19 mouse cellular contexts compared by ENCODE assay signal in the genomic region with DNA sequence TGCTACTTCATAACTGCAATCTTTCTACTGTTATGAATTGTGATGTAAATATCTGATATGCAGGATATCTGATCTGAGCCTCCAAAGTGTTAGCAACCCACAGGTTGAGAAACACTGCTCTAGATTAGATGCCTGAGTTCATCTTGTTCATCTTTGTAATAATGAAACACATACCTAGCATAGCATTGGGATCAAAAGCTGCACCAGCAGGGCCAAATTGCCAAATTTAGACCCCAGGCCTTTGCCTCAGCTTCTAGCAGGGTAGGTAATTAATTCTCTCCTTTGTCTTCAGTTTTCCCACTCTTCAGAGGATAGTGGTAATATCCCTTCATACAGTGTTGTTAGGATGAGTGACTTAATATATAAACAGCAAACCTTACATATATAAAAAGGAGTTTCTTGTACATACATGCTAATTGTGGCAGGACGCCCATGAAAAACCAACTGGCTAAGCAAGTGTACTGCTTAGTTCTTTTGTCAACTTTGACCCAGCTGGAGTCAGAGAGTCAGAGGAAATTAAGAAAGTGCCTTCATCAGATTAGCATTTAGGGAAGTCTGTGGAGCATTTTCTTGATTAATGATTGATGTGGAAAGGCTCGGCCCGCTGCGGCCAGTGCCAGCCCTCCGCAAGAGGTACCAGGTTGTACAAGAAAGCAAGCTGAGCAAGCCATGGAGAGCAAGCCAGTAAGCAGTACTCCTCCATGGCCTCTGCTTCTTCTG.
DNase-seq lines count a peak whose midpoint lies in the region; ATAC-seq and TF ChIP-seq lines count a peak whose summit lies in the region.
"Had no signal": no experiment of that assay in that cellular context is flagged by ENCODE, and none has a peak within 500 bp of the region (broad histone marks: within the 10 kb centered on the region; RNA-seq: fewer than 3 reads in every experiment).

No protein-coding gene starts in this region.

- no peak overlapping the region for H3K9ac ChIP-seq in kidney, embryonic 15.5 days
- H3K9ac ChIP-seq: embryonic facial prominence, embryonic 13.5 days; forebrain, embryonic 13.5 days; forebrain, postnatal 0 days; hindbrain, embryonic 12.5 days had no signal

- H3K27ac ChIP-seq in heart, embryonic 10.5 days = no peak overlapping the region
- H3K27ac ChIP-seq in kidney, embryonic 15.5 days = no peak overlapping the region
- H3K27ac ChIP-seq: embryonic facial prominence, embryonic 13.5 days; forebrain, embryonic 13.5 days; hindbrain, embryonic 12.5 days had no signal

- peak; percentile 42 for DNase-seq in heart, adult 11 months
- no peak for DNase-seq in heart, embryonic 10.5 days (ENCODE audit: low spot score)
- DNase-seq in kidney, adult 8-10 months = peak; percentile 61 to 65
- DNase-seq in kidney, postnatal 25 days = peak; percentile 37 to 64
- DNase-seq in lung, adult 2 months = no peak
- DNase-seq: adrenal gland, postnatal 14 days; cerebellum, adult 18-20 months; cerebellum, adult 9-11 months; cerebellum, postnatal 36 days; forebrain, postnatal 0 days; gastrocnemius, postnatal 14 days; heart, postnatal 10 days; heart, postnatal 4 days had no signal

- no peak for ATAC-seq in kidney, embryonic 15.5 days (replicated peaks; ENCODE audit: low FRiP score)
- no peak for ATAC-seq in cerebellum, adult (ENCODE audit: insufficient number of reproducible peaks, low FRiP score, low TSS enrichment)
- ATAC-seq: forebrain, embryonic 13.5 days; forebrain, postnatal 0 days; hindbrain, embryonic 16.5 days had no signal

- no peaks in the 10 kb centered on the region for H3K36me3 ChIP-seq in heart, embryonic 10.5 days
- no peaks in the 10 kb centered on the region for H3K36me3 ChIP-seq in kidney, embryonic 15.5 days
- H3K36me3 ChIP-seq: embryonic facial prominence, embryonic 13.5 days; hindbrain, embryonic 12.5 days had no signal

- TF ChIP-seq CTCF in lung, adult 2 months (IDR thresholded peaks at IDR 0.05; ENCODE audit: insufficient read depth, low read length) = no peak

- H3K27me3 ChIP-seq in heart, embryonic 10.5 days (ENCODE audit: insufficient read depth, poor library complexity, severe bottlenecking) = 0 out of 2 replicates have a peak, but pooled peaks cover 4% of the 10 kb centered on the region
- H3K27me3 ChIP-seq in kidney, embryonic 15.5 days = 0 out of 2 replicates have a peak, but pooled peaks cover 8% of the 10 kb centered on the region
- H3K27me3 ChIP-seq: embryonic facial prominence, embryonic 13.5 days; hindbrain, embryonic 12.5 days had no signal

- 91% methylated on average over 5 of the region's 5 CpGs for WGBS in heart, embryonic 10.5 days
- 73% methylated on average over 5 of the region's 5 CpGs for WGBS in kidney, embryonic 15.5 days
- 90% methylated on average over 5 of the region's 5 CpGs for WGBS in lung, adult 2 months

- H3K4me1 ChIP-seq in heart, embryonic 10.5 days = peaks cover 7% of the 10 kb centered on the region; the same call in 1 of the 2 replicates
- peaks cover 10% of the 10 kb centered on the region for H3K4me1 ChIP-seq in kidney, embryonic 15.5 days
- H3K4me1 ChIP-seq in lung, adult 2 months (ENCODE audit: control insufficient read depth, insufficient read depth, low read length) = no peaks in the 10 kb centered on the region
- H3K4me1 ChIP-seq: embryonic facial prominence, embryonic 13.5 days; forebrain, embryonic 13.5 days had no signal

- H3K4me2 ChIP-seq in kidney, embryonic 15.5 days = no peak overlapping the region
- H3K4me2 ChIP-seq: embryonic facial prominence, embryonic 13.5 days; forebrain, embryonic 13.5 days; hindbrain, embryonic 12.5 days had no signal

- no peak for TF ChIP-seq POLR2A in lung, adult 2 months (IDR thresholded peaks at IDR 0.05; ENCODE audit: borderline replicate concordance, extremely low read depth, low read depth, low read length)

- no peaks in the 10 kb centered on the region for H3K9me3 ChIP-seq in heart, embryonic 10.5 days
- no peaks in the 10 kb centered on the region for H3K9me3 ChIP-seq in kidney, embryonic 15.5 days (replicated peaks)
- H3K9me3 ChIP-seq: embryonic facial prominence, embryonic 13.5 days; forebrain, embryonic 13.5 days; hindbrain, embryonic 12.5 days had no signal

- H3K4me3 ChIP-seq in heart, embryonic 10.5 days = no peak overlapping the region
- H3K4me3 ChIP-seq in kidney, embryonic 15.5 days (replicated peaks) = no peak overlapping the region
- no peak overlapping the region for H3K4me3 ChIP-seq in lung, adult 2 months (replicated peaks; ENCODE audit: extremely low read depth, low read depth, low read length)
- H3K4me3 ChIP-seq: embryonic facial prominence, embryonic 13.5 days; forebrain, embryonic 13.5 days; hindbrain, embryonic 12.5 days had no signal

Comparison
In these comparisons a context has a peak if more than half of its experiments do, and no peak if none do; other contexts are left out.
1. DNase-seq: peak in heart, adult 11 months (single experiment), kidney, adult 8-10 months (2 of 2) and kidney, postnatal 25 days (2 of 2); none in heart, embryonic 10.5 days (single experiment) and lung, adult 2 months (single experiment).